Mouse (Mus musculus): ENCODE results near the gene Vstm4.

Gene Vstm4

DNA sequence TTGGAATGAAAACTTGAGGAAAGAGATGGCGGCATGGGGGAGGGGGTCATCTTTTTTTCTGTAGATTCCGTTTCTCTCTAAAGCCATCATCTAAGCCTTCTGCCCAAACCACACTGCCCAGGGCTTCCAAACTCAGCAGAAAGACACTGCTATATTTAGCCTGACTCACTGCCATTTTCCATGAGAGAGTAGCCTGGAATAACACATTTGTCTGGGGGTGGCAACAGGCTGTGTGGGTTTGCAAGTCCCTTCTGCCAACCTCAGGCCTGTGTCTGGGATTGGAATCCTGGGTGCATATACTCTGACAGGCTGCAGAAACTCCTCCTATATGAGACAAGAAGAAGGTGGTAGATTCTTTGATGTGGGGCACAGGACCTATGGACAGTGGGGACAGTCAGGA, 91.0 kb downstream of the Vstm4 start:
- peak; percentile 82 for DNase-seq (ENCODE audit: low read depth, low spot score)

DNA sequence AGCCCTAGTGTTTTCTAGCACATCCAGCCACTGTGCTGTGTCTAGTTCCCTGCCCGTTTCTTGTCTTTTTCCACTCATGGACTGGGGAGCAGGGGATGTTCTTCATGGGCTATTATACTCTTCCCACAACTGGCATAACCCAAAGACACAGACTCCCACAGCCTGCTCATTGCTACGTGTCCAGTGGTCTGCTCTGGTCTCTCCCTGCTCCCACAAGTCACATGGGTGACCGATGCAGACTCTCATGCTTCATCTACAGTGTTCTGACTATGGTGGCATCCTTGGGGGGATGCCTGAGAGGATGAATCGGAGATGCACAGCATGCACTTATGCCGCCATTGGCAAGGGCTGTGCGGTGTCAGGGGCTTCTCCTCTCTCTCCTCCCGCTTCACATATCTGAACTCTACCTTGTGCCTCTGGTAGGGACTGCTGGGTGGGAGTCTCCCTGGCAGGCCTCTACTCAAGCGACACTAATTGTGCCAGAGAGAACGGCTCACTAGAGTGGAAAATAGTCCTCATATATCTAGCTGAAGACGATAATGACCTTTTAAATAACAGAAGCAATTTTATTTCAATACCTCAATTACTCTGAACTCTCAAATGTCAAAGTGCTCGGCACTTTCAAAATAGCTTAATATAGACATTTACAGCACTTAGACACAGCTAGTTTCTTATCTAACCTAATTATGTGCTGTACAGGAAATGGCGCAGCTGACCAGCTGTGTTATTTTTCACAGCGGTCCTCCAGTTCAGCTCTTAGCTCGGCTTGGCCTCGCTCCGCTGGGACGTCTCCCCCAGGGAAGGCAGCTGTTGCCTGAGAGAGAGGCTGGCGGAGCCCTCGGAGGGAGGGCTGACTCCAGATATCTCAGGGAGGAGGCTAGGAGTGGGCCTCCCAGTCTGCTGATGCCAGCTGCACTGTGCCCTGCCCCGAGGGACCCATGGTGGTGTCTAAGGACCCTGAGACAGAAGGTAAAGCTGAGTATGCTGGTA, 94.1 kb downstream of the Vstm4 start:
- peak; percentile 44 for DNase-seq (ENCODE audit: low read depth, low spot score)

DNA sequence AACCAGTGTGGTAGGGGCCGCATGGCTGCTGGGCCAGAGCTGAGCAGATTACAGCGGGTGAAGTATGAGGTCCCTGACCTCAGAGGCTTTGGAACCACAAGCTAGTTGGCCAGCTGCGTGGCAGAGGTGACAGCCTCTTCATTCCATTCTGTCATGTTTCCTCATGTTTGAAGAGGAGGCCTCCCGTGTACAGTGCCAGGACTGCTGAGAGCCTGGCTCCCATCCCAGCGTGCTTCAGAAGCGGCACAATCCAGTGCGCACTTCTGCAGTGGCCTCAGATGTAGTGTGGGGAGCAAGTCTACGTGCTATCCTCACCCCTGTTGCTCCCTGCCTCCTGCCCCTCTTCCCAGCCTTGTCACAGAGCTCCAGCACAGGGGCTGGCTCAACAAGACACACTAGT, 99.9 kb downstream of the Vstm4 start:
- DNase-seq (ENCODE audit: low read depth, low spot score) = peak; percentile 24

DNA sequence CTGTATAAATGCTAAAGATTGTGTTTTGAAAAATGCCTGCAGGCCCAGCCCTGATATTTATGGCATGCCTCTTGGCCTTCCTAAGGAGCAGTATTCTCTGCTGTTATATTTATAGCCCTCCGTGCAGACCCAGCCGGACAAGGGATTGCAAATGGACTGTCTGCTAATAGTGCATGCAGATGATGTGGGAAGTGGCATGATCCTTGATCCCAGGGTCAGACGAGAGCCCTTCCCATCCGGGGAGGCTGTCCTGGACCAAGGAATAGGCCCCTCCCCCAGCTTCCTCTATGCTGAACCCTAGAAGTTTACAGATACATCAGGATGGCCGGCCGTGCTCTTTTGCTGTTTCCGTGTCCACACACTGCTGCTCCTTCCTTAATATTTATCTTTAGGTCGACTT, 102.1 kb downstream of the Vstm4 start:
- no peak for DNase-seq (ENCODE audit: low read depth, low spot score)

DNA sequence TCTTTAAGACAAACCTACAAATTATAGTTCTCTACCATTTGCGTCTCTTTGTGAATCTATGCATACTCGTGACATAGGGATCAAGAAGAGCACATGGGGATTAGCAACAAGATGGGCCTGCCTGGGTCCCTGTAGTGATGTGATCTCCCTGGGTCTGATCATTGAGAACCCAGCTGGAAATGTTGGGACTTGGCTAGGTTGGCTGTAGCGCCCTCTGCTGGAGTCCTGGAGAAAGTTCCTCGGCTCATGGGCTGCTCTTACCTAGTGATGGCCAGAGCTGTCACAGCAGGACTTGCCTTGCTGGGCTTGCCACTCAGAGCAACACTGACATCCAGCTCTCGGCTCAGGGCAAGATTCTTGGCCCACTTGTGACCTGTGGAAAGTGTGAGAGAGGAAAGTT, 103.9 kb downstream of the Vstm4 start:
- peak; percentile 66 for DNase-seq (ENCODE audit: low read depth, low spot score)

DNA sequence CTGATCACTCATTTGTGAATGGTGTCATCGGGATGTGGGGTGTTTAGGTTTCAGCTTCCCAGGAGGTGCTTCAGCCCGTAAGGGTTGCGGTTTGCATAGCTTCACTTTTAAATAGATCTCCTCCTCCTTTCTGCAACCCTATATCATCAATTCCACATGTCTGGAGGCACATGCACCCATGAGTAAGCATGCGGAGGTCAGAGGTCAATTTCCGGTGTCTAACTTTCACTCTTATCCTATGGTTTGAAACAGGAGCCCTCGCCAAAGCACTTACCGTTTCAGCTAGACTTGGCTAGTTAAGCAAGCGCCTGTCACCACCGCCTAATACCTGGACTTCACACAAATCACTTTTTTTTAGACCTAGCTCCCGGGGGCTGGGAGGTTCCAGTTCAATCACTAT, 108.2 kb downstream of the Vstm4 start:
- no peak for DNase-seq (ENCODE audit: low read depth, low spot score)

DNA sequence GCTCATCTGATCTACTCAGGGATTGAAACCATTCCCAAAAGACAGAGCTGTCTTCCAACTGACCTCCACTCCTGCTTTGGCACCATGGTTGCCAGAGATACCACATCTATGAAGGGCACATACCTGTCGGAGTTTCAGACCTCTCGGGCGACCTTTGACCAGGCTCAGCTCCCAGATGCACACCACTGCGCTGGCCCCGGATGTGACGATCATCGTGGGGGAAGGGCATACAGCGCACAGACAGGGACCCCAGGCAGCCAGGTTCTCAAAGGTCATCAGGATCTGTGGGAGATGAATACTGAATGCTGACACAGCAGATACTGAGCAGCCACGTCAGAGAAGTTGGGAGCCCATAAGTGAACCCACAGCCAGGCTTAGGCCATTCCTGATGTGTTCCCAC, 114.1 kb downstream of the Vstm4 start:
- DNase-seq (ENCODE audit: low read depth, low spot score) = no peak

DNA sequence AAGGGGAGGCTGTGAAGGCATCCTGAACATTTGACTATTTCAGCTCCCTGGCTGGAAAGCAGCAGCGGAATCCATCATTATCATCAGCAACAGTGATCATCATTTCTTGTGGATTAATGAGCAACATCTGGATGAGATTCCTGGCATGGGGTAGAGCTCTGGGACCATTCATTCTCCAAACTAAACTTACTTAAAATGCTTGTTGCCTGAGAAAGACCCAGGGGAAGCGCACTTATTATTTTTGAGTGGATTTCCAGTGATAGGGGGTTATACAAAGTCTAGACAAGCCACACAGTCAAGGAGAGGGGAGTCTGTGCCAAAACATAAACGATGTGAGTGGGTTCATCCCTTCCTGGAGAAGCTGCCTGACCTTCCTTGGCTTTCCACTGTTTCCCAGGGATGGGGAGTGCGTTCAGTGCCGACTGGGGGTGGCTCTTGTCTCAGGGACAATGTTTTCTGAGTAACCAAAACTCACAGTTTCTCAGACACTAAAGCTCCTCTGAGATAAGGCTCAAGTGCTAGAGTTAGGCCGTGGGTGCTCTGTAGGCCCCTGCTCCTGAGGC, 127.7 kb downstream of the Vstm4 start:
- DNase-seq (ENCODE audit: low read depth, low spot score) = peak; percentile 12

DNA sequence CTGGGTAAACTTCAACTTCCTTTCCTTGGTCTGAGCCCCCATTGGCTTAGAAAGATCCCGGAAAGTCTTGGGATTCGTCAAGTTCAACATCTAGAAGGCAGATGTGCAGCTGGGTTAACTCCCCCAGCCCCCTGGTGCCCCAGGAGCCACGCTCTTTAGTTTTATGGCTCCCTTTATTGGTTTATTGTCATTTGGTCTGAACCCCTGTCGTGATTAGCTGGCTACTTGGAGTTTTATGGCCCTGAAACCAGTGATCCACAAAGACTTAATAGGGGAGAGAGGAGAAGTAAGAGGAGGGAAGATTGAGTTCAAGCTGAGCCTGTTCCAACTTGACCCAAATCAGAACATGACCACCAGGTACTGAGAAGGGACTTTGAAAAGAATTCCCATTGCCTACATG, 130.1 kb downstream of the Vstm4 start:
- DNase-seq (ENCODE audit: low read depth, low spot score) = no peak
